Mouse (Mus musculus) ES-Bruce4 (cell line): ENCODE measurements around the gene Olfr1423.

Source experiments
- CTCF ChIP-seq: IDR thresholded peaks from one replicate; pipeline ENCODE4 v1.8.1; 2011; ENCODE audit warnings: low read depth, low read length
- EP300 ChIP-seq: IDR thresholded peaks from 2 replicates; pipeline ENCODE4 v1.6.1; 2011; ENCODE audit warnings: low read depth, low read length; ENCODE audit not compliant: insufficient read depth

DNA sequence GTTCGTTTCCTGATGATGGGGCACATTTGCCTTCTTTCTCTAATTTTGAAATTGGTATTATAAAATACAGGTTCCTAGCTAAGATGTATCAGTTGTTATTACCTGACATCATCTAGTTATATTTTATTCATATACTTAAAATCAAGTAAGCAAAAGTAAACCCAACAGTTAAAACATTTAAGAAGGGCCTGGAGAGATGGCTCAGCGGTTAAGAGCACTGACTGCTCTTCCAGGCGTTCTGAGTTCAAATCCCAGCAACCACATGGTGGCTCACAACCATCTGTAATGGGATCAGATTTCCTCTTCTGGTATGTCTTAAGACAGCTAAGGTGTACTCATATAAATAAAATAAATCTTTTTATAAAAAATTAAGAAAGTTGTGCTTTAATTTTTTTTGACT, 53.3 kb downstream of the Olfr1423 start:
- TF ChIP-seq CTCF (no peak), EP300 (no peak)
